Mouse (Mus musculus) left cerebral cortex, adult 8-10 months (tissue): ENCODE measurements around the gene Ric8b. TPM values are rescaled to one million over a fixed set of nuclear protein-coding genes. Genes with fewer than 3 reads are reported as not detected.

Experiments used
- DNase-seq, 2 experiments: peaks; one replicate each; pipeline ENCODE4 v3.0.0; 2022; ENCODE audit warnings: low spot score in 2 of 2
- total RNA-seq, 4 experiments: library from RNA; stranded (reverse); gene quantifications; 2 replicates each; pipeline ENCODE4 v1.2.4; 2022

Gene Ric8b
- total RNA-seq, 4 experiments from 2014 or later, result 62.5 to 68.6 (median 66.8) TPM

GRCm38 (mm10) chr10:85006573-85007310, 89.3 kb downstream of the Ric8b start:
- no peak for DNase-seq

- DNase-seq, result no peak
Measured at GRCm38 (mm10) chr10:85007861-85008840, 90.7 kb downstream of the Ric8b start.

GRCm38 (mm10) chr10:85011066-85011465, 93.7 kb downstream of the Ric8b start:
- DNase-seq, result no peak

- DNase-seq, result no peak
Measured at GRCm38 (mm10) chr10:85013464-85013863, 96.0 kb downstream of the Ric8b start.

- no peak for DNase-seq
Measured at GRCm38 (mm10) chr10:85013924-85014428, 96.6 kb downstream of the Ric8b start.

- no peak for DNase-seq
Measured at GRCm38 (mm10) chr10:85014456-85014976, 97.1 kb downstream of the Ric8b start.

- no peak for DNase-seq
Measured at GRCm38 (mm10) chr10:85022647-85023312, 105.4 kb downstream of the Ric8b start.

GRCm38 (mm10) chr10:85023313-85023666, 105.9 kb downstream of the Ric8b start:
- no peak for DNase-seq

GRCm38 (mm10) chr10:85025799-85026424, 108.5 kb downstream of the Ric8b start:
- DNase-seq, result no peak

GRCm38 (mm10) chr10:85027619-85028175, 110.3 kb downstream of the Ric8b start:
- DNase-seq, result no peak

- DNase-seq, result no peak
Measured at GRCm38 (mm10) chr10:85035131-85035725, 117.8 kb downstream of the Ric8b start.

GRCm38 (mm10) chr10:85038147-85038546, 120.7 kb downstream of the Ric8b start:
- no peak for DNase-seq

GRCm38 (mm10) chr10:85038852-85039251, 121.4 kb downstream of the Ric8b start:
- DNase-seq, result no peak

GRCm38 (mm10) chr10:85044191-85044711, 126.8 kb downstream of the Ric8b start:
- no peak for DNase-seq

GRCm38 (mm10) chr10:85044732-85045720, 127.6 kb downstream of the Ric8b start:
- DNase-seq, result no peak

- no peak for DNase-seq
Measured at GRCm38 (mm10) chr10:85046585-85046984, 129.2 kb downstream of the Ric8b start.

GRCm38 (mm10) chr10:85048008-85048407, 130.6 kb downstream of the Ric8b start:
- no peak for DNase-seq

- no peak for DNase-seq
Measured at GRCm38 (mm10) chr10:85050668-85051208, 133.3 kb downstream of the Ric8b start.
